Mouse (Mus musculus): Measurements from ENCODE around the gene Ifna2. TPM values are rescaled to one million over a fixed set of nuclear protein-coding genes. Genes with fewer than 3 reads are reported as not detected.

Gene Ifna2
- total RNA-seq, 2 experiments from 2014 or later, result not detected

GRCm38 (mm10) chr4:88653644-88654043 lies 30.1 kb downstream of the Ifna2 start:
- DNase-seq, result no peak

GRCm38 (mm10) chr4:88644359-88644758 lies 39.4 kb downstream of the Ifna2 start, which contains the start of gene Ifna13:
Gene Ifna13 (minus strand): TSS chr4:88644459.
- DNase-seq, result no peak

GRCm38 (mm10) chr4:88642526-88642925 lies 41.2 kb downstream of the Ifna2 start:
- DNase-seq, result no peak

GRCm38 (mm10) chr4:88641077-88641831 lies 42.5 kb downstream of the Ifna2 start:
- DNase-seq, result peak; percentile 64

GRCm38 (mm10) chr4:88640704-88641076 lies 43.0 kb downstream of the Ifna2 start:
- DNase-seq, result no peak

- no peak for DNase-seq
Observed at GRCm38 (mm10) chr4:88634311-88634710, 49.4 kb downstream of the Ifna2 start, which contains the start of gene C87499. Gene C87499 (minus strand): TSS chr4:88634411.

Other genes with a start within 250 kb of the Ifna2 start
- 1 to 10 TPM; 1.3 to 1.6 TPM for gene Hacd4, start 245.0 kb downstream of the Ifna2 start, total RNA-seq (2021)
- gene Ifnb1, start 161.1 kb downstream of the Ifna2 start, total RNA-seq (2021), result not detected
- gene Ifna15, start 125.7 kb downstream of the Ifna2 start, total RNA-seq (2021), result not detected
- not detected for gene Ifna14, start 112.1 kb downstream of the Ifna2 start, total RNA-seq (2021)
- not detected for gene Ifna9, start 91.5 kb downstream of the Ifna2 start, total RNA-seq (2021)
- gene Ifna12, start 80.5 kb downstream of the Ifna2 start, total RNA-seq (2021), result not detected
- not detected for gene C87499, start 49.5 kb downstream of the Ifna2 start, total RNA-seq (2021)
- gene Ifna13, start 39.5 kb downstream of the Ifna2 start, total RNA-seq (2021), result not detected
- not detected for gene Ifna16, start 7.0 kb downstream of the Ifna2 start, total RNA-seq (2021)
- not detected for gene Ifnab, start 7.4 kb upstream of the Ifna2 start, total RNA-seq (2021)
- under 1 TPM; 0.26 to 0.43 TPM for gene Gm26566, start 37.9 kb upstream of the Ifna2 start, total RNA-seq (2021)
- 10 to 100 TPM; 45.1 to 47.2 TPM for gene Klhl9, start 38.6 kb upstream of the Ifna2 start, total RNA-seq (2021)
- gene Gm13271, start 71.0 kb upstream of the Ifna2 start, total RNA-seq (2021), result not detected
- gene Gm13283, start 76.2 kb upstream of the Ifna2 start, total RNA-seq (2021), result not detected
- gene Gm13290, start 89.9 kb upstream of the Ifna2 start, total RNA-seq (2021), result not detected
- not detected for gene Gm13289, start 93.0 kb upstream of the Ifna2 start, total RNA-seq (2021)
- gene Gm13272, start 95.9 kb upstream of the Ifna2 start, total RNA-seq (2021), result not detected
- not detected for gene Ifnz, start 98.2 kb upstream of the Ifna2 start, total RNA-seq (2021)
- not detected for gene Gm13276, start 101.8 kb upstream of the Ifna2 start, total RNA-seq (2021)
- not detected for gene Gm13277, start 104.7 kb upstream of the Ifna2 start, total RNA-seq (2021)
- gene Gm13278, start 107.6 kb upstream of the Ifna2 start, total RNA-seq (2021), result not detected
- gene Gm13275, start 110.6 kb upstream of the Ifna2 start, total RNA-seq (2021), result not detected
- gene Gm13279, start 113.5 kb upstream of the Ifna2 start, total RNA-seq (2021), result not detected
- not detected for gene Gm13285, start 115.8 kb upstream of the Ifna2 start, total RNA-seq (2021)
- gene Gm13287, start 119.3 kb upstream of the Ifna2 start, total RNA-seq (2021), result not detected
- not detected for gene Gm13288, start 121.6 kb upstream of the Ifna2 start, total RNA-seq (2021)
- not detected for gene Ifna7, start 132.3 kb upstream of the Ifna2 start, total RNA-seq (2021)
- gene Ifna11, start 136.0 kb upstream of the Ifna2 start, total RNA-seq (2021), result not detected
- gene Ifna6, start 143.5 kb upstream of the Ifna2 start, total RNA-seq (2021), result not detected
- gene Ifna5, start 151.6 kb upstream of the Ifna2 start, total RNA-seq (2021), result not detected
- gene Ifna4, start 157.9 kb upstream of the Ifna2 start, total RNA-seq (2021), result not detected
- gene Ifna1, start 166.2 kb upstream of the Ifna2 start, total RNA-seq (2021), result not detected
- not detected for gene Ifne, start 196.3 kb upstream of the Ifna2 start, total RNA-seq (2021)